Mouse (Mus musculus): ENCODE results near the gene Tert. TPM values are rescaled to one million over a fixed set of nuclear protein-coding genes. Genes with fewer than 3 reads are reported as not detected.

Tert gene
- polyA plus RNA-seq (2015; fragmentation: Nextera tagmentation; extraction: Ambion mirVana): 0.96 and 0.99 TPM in 2 replicates

DNA sequence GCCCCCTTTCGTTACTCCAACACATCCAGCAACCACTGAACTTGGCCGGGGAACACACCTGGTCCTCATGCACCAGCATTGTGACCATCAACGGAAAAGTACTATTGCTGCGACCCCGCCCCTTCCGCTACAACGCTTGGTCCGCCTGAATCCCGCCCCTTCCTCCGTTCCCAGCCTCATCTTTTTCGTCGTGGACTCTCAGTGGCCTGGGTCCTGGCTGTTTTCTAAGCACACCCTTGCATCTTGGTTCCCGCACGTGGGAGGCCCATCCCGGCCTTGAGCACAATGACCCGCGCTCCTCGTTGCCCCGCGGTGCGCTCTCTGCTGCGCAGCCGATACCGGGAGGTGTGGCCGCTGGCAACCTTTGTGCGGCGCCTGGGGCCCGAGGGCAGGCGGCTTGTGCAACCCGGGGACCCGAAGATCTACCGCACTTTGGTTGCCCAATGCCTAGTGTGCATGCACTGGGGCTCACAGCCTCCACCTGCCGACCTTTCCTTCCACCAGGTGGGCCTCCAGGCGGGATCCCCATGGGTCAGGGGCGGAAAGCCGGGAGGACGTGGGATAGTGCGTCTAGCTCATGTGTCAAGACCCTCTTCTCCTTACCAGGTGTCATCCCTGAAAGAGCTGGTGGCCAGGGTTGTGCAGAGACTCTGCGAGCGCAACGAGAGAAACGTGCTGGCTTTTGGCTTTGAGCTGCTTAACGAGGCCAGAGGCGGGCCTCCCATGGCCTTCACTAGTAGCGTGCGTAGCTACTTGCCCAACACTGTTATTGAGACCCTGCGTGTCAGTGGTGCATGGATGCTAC lies at the start of gene Tert:
Tert (plus strand) TSS at position 167 of the 805 bp plus-strand sequence.

DNA sequence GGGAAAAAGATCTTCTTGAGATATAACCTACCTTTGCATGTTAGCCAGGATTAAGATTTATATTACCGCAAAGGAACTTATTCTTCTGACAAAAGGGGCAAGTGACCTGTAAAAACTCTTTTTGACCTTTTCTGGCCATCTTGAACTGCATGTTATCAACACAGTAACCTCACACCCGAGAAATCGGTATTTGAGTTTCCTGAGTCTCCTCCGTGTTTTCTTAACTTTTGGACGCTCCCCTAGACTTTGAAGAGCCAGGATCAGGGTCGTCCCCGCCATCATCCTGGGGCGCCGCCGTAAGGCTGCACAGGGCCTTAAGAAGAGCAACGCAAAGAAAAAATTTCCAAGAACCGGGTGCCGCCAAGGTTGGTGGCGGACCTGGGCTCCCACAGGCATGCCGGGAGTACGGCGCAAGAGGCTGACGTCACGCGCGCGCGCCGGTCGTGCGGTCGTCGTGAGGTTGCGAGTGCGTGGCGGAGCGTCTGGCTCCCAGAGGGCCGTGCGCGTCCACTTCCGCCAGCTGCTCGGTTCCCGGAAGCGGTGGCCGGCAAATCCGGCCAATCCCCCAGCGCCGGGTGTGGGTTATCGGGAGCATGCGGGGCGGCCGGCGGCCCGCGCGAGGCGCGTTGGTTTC lies 23.1 kb upstream of the Tert start, which contains the start of gene Clptm1l:
Clptm1l (plus strand) TSS at position 485 of the 634 bp plus-strand sequence.

DNA sequence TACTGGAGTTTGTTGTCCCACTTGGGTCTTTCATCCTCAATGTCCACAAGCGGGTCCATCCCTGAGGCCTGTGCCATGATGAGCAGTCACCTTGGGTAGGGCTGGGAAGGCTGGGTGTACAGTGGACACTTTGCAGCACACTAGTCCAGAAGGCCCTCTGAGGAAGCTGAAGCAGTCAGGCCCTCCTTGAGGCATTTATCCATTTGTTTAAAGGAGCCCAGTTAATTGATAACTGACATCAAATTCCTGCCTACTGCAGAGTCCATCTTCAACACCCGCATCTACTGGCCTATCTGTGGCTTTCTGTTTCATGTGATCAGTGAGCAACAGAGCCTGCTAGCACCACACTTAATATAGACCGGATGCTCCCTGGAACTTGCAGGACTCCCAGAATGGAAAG lies 51.1 kb downstream of the Tert start, which contains the start of gene Slc6a18:
Slc6a18 (minus strand) TSS at position 171 of the 400 bp plus-strand sequence.

Other genes starting within 250 kb of the Tert start
- gene Lpcat1, start 159.7 kb upstream of the Tert start, polyA plus RNA-seq (2015; fragmentation: Nextera tagmentation; extraction: Ambion mirVana): 10.1 and 10.2 TPM in 2 replicates
- 0.06 TPM in 1 of 2 replicates, not detected in the other for gene Slc6a3, start 90.2 kb upstream of the Tert start, polyA plus RNA-seq (2015; fragmentation: Nextera tagmentation; extraction: Ambion mirVana)
- gene Clptm1l, start 22.9 kb upstream of the Tert start, polyA plus RNA-seq (2015; fragmentation: Nextera tagmentation; extraction: Ambion mirVana): 94.2 and 107 TPM in 2 replicates
- 0.34 and 0.99 TPM in 2 replicates for gene Slc6a18, start 51.1 kb downstream of the Tert start, polyA plus RNA-seq (2015; fragmentation: Nextera tagmentation; extraction: Ambion mirVana)
- 0.10 and 0.12 TPM in 2 replicates for gene Slc6a19, start 78.0 kb downstream of the Tert start, polyA plus RNA-seq (2015; fragmentation: Nextera tagmentation; extraction: Ambion mirVana)
- 6.9 and 7.4 TPM in 2 replicates for gene Slc12a7, start 106.2 kb downstream of the Tert start, polyA plus RNA-seq (2015; fragmentation: Nextera tagmentation; extraction: Ambion mirVana)
- gene Nkd2, start 220.7 kb downstream of the Tert start, polyA plus RNA-seq (2015; fragmentation: Nextera tagmentation; extraction: Ambion mirVana): 42.0 and 44.6 TPM in 2 replicates

Data from urinary bladder, postnatal 0 days (tissue).